Mouse (Mus musculus): ENCODE data around the gene Tlcd1. TPM values are rescaled to one million over a fixed set of nuclear protein-coding genes. Genes with fewer than 3 reads are reported as not detected.

Tlcd1 gene
- polyA plus RNA-seq, 1 experiment from 2014 or later = 7.6 TPM

GRCm38 (mm10) chr11:78172034-78172747 lies 4.3 kb upstream of the Tlcd1 start:
- Histone ChIP-seq H3K4me1 (peaks cover 12% of the 10 kb centered on the region), H3K36me3 (replicated peaks) (no peaks in the 10 kb centered on the region), H3K27ac (no peak overlapping the region), H3K9ac (no peak overlapping the region), H3K27me3 (replicated peaks) (no peaks in the 10 kb centered on the region), H3K9me3 (no peaks in the 10 kb centered on the region), H3K4me2 (no peak overlapping the region), H3K4me3 (no peak overlapping the region)
- 77% methylated on average over 16 of the region's 16 CpGs for WGBS
- no peak for ATAC-seq (replicated peaks)

DNA sequence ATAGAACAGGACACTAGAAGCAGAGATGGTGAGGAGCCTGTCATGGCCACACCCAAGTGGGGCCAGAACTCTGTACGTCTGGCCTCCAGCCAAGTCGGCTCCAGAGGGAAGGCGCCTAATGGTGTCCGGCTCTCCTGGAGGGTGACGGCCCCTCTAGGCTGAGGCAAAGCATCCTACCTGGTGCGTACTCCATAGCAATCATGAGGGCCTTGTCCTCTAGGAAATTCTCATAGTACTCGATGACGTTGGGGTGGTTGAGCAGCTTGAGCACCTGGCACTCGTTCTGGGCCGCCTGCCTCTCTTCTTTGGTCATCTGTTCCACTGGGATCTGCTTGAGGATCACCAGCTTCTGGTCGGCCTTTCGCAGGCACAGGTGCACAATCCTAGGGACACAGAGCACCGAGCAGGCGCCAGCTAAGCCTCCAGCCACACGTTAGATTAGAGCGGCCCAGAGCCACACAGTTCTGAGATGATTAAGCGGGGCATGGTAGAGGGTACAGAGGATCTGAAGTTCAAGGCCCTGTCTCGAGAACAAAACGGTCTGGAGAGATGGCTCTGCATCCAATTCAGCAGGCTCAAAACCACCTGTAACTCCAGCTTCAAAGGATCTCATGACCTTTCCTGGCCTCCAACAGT lies 3.6 kb upstream of the Tlcd1 start:
- peaks cover 18% of the 10 kb centered on the region for H3K4me1 ChIP-seq
- H3K27me3 ChIP-seq (replicated peaks) = no peaks in the 10 kb centered on the region
- H3K4me3 ChIP-seq = no peak overlapping the region
- H3K27ac ChIP-seq = no peak overlapping the region
- H3K36me3 ChIP-seq (replicated peaks) = no peaks in the 10 kb centered on the region
- ATAC-seq (replicated peaks) = no peak
- H3K4me2 ChIP-seq = no peak overlapping the region
- H3K9ac ChIP-seq = no peak overlapping the region
- no peaks in the 10 kb centered on the region for H3K9me3 ChIP-seq
- 88% methylated on average over 19 of the region's 19 CpGs for WGBS

DNA sequence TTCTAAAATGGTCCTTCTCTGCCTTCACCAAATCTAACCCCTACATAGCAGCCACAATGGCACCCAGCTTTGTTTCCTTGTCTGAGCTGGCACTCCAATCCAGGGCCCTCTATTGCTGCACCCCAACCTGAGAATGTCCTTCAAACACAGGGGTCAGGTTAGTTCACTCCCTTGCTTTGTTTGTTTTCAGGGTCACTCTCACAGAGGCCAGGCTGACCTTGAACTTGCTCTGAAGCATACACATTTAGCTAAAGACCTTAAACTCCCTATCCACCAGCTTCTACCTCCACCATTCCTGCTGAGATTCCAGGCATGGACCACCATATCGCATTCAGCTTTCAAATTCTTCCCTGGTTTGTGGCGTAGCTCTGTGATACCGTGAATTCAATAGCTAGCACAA lies 2.0 kb upstream of the Tlcd1 start:
- no peak for ATAC-seq (replicated peaks)
- H3K4me3 ChIP-seq = no peak overlapping the region
- H3K36me3 ChIP-seq (replicated peaks) = no peaks in the 10 kb centered on the region
- WGBS = 93% methylated on average over 3 of the region's 3 CpGs
- no peak overlapping the region for H3K4me2 ChIP-seq
- H3K9ac ChIP-seq = no peak overlapping the region
- no peaks in the 10 kb centered on the region for H3K27me3 ChIP-seq (replicated peaks)
- no peak overlapping the region for H3K27ac ChIP-seq
- H3K4me1 ChIP-seq = peaks cover 35% of the 10 kb centered on the region
- no peaks in the 10 kb centered on the region for H3K9me3 ChIP-seq

DNA sequence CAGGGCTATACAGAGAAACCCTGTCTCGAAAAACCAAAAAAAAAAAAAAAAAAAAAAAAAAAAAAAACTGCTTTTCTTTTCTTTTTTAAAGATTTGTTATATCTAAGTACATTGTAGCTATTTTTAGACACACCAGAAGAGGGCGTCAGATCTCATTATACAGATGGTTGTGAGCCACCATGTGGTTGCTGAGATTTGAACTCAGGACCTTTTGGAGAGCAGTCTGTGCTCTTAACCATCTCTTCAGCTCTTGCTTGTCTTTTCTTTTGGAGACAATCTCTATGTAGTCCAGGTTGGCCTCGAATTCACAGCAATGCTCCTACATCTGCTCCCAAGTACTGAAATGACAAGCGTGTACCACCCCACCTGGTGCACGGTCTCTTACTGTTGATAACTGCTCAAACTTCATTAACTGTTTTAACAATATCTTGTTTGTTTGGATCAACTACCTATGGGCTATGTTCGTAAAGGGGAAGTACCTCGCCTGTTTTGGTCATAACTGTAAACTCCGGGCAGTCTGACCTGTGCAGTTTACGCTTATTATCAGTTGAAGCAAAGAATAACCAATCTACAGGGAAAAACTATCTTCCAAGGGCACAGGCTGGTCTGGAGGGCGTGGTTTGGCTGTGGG lies 625 bp upstream of the Tlcd1 start:
- Histone ChIP-seq H3K27ac (no peak overlapping the region), H3K9ac (peak overlapping the region; percentile 34), H3K4me2 (peak overlapping the region; percentile 76), H3K27me3 (replicated peaks) (no peaks in the 10 kb centered on the region), H3K9me3 (no peaks in the 10 kb centered on the region), H3K4me1 (peaks cover 39% of the 10 kb centered on the region), H3K36me3 (replicated peaks) (peaks cover 14% of the 10 kb centered on the region), H3K4me3 (peak overlapping the region; percentile 59)
- WGBS = 4% methylated on average over 9 of the region's 10 CpGs
- ATAC-seq (replicated peaks) = no peak

DNA sequence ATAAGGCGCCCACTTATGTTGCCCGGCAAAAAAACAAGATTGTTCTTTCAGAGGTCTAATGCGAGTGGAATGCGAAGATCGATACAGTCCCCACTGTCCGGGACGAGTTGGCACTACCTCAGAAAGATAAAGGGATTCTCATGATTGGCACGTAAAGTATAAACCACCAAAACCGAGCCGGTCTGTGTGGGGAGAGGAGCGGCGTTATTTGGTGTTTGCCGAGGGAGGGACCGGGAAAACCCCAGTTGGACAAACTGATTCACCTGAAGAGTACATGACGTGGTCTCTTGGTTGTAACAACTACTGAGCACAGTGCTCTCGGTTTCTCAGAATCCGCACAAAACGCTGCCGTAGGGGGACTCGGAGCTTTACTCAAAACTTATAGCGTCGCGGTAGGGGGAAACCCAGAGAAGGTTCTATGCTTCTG lies 407 bp downstream of the Tlcd1 start:
- peak overlapping the region; percentile 79; the same call in 1 of the 2 replicates for H3K27ac ChIP-seq
- WGBS = 1% methylated on average over 23 of the region's 23 CpGs

GRCm38 (mm10) chr11:78177437-78177836 lies 926 bp downstream of the Tlcd1 start:
- Histone ChIP-seq H3K27me3 (replicated peaks) (no peaks in the 10 kb centered on the region), H3K4me2 (peak overlapping the region; percentile 76), H3K27ac (0 out of 2 replicates have a peak overlapping the region, but pooled peaks have one; percentile 79), H3K4me3 (peak overlapping the region; percentile 59), H3K9me3 (no peaks in the 10 kb centered on the region), H3K36me3 (replicated peaks) (peaks cover 17% of the 10 kb centered on the region), H3K4me1 (peaks cover 52% of the 10 kb centered on the region), H3K9ac (no peak overlapping the region)
- 3% methylated on average over 10 of the region's 10 CpGs for WGBS
- ATAC-seq (replicated peaks) = 0 out of 2 replicates have a peak, but pooled peaks have one; percentile 10

More for the DNA sequence above, 407 bp downstream of the Tlcd1 start:
- Histone ChIP-seq H3K4me1 (peaks cover 47% of the 10 kb centered on the region), H3K9me3 (no peaks in the 10 kb centered on the region), H3K4me2 (peak overlapping the region; percentile 76), H3K9ac (no peak overlapping the region), H3K36me3 (replicated peaks) (peaks cover 17% of the 10 kb centered on the region), H3K27me3 (replicated peaks) (no peaks in the 10 kb centered on the region), H3K4me3 (peak overlapping the region; percentile 59)
- no peak for ATAC-seq (replicated peaks)

- H3K27me3 ChIP-seq (replicated peaks) = no peaks in the 10 kb centered on the region
- peaks cover 17% of the 10 kb centered on the region for H3K36me3 ChIP-seq (replicated peaks)
- ATAC-seq (replicated peaks) = peak; percentile 88
- WGBS = under 1% methylated on average over 84 of the region's 84 CpGs
- H3K4me1 ChIP-seq = peaks cover 52% of the 10 kb centered on the region
- peak overlapping the region; percentile 79 for H3K27ac ChIP-seq
- H3K4me3 ChIP-seq = peak overlapping the region; percentile 59
- H3K9me3 ChIP-seq = no peaks in the 10 kb centered on the region
- peak overlapping the region; percentile 76 for H3K4me2 ChIP-seq
- peak overlapping the region; percentile 32 for H3K9ac ChIP-seq
Observed at GRCm38 (mm10) chr11:78177903-78178858, 1.7 kb downstream of the Tlcd1 start.

DNA sequence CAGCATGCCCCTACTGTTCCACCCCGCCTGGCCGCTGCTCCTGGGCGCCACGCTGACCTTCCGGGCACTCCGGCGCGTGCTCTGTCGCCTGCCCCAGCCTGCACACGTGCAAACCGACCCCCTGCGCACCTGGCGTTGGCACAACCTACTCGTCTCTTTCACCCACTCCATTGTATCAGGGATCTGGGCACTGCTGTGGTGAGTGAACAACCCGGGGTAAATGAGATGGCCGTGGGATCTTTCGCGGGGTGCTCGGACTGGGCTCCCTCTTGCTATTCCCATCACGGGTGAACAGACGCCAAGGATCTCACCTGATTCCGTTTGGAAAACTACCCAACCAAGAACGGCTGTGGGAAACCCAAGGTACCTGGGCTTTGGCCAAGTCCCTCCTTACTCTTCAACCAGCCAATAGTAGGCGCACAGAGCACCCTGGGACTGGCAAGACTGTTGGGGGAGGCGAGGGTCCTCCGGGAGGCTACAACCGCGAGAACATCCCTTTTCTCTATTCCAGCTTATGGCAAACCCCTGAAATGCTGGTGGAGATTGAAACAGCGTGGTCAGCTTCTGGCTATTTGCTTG lies 2.4 kb downstream of the Tlcd1 start:
- Histone ChIP-seq H3K9ac (peak overlapping the region; percentile 32), H3K9me3 (no peaks in the 10 kb centered on the region), H3K4me3 (peak overlapping the region; percentile 59), H3K36me3 (replicated peaks) (peaks cover 17% of the 10 kb centered on the region), H3K27ac (peak overlapping the region; percentile 79), H3K4me2 (peak overlapping the region; percentile 76), H3K27me3 (replicated peaks) (no peaks in the 10 kb centered on the region), H3K4me1 (peaks cover 54% of the 10 kb centered on the region)
- WGBS = 2% methylated on average over 29 of the region's 29 CpGs
- ATAC-seq (replicated peaks) = no peak

GRCm38 (mm10) chr11:78179438-78179999 lies 3.0 kb downstream of the Tlcd1 start:
- H3K4me3 ChIP-seq = peak overlapping the region; percentile 59
- no peak for ATAC-seq (replicated peaks)
- H3K9me3 ChIP-seq = no peaks in the 10 kb centered on the region
- peaks cover 57% of the 10 kb centered on the region for H3K4me1 ChIP-seq
- no peak overlapping the region for H3K27ac ChIP-seq
- 38% methylated on average over 8 of the region's 8 CpGs for WGBS
- peaks cover 17% of the 10 kb centered on the region for H3K36me3 ChIP-seq (replicated peaks)
- no peaks in the 10 kb centered on the region for H3K27me3 ChIP-seq (replicated peaks)
- no peak overlapping the region for H3K9ac ChIP-seq
- H3K4me2 ChIP-seq = peak overlapping the region; percentile 76

DNA sequence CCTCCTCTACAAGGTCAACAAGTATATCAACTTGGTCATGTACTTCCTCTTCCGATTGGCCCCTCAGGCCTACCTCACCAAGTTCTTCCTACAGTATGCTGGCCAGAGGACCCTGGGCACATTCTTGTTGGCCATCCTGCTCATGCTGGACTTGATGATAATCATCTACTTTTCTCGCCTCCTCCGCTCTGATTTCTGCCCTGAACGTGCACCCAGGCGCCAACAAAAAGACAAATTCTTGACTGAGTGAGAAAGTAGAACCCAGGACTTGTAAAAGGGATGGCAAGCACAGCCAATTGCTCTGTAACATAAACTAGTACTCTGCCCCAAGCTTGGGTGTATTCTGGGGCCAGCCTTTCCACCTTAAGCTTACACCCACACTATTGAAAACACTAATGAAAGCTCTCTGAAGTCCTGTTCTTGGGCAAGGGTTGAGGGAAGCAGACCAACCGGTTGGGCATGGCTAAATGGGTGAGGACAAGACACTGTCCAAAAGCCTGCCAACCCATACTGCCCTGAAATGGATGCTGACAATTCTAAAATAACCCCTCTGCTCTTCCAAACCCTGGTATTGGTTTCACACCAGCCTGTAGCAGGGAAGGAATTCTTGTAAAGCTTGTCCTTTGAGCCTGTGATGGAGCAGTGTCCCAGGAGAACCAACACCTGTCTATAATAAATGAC lies 3.7 kb downstream of the Tlcd1 start:
- Histone ChIP-seq H3K36me3 (replicated peaks) (peaks cover 17% of the 10 kb centered on the region), H3K27ac (no peak overlapping the region), H3K4me1 (peaks cover 57% of the 10 kb centered on the region), H3K27me3 (replicated peaks) (no peaks in the 10 kb centered on the region), H3K4me3 (no peak overlapping the region), H3K9ac (no peak overlapping the region), H3K9me3 (no peaks in the 10 kb centered on the region), H3K4me2 (no peak overlapping the region)
- ATAC-seq (replicated peaks) = no peak
- WGBS = 85% methylated on average over 6 of the region's 6 CpGs
